Mouse (Mus musculus) liver, adult 2 months (tissue): ENCODE data around the gene Gigyf1.

Experiments
- CTCF ChIP-seq: fragments of 200-500 bp; IDR thresholded peaks from 2 replicates; pipeline ENCODE4 v1.5.1; 2011; ENCODE audit warnings: low read depth, low read length, control low read depth
- POLR2A ChIP-seq: fragments of 200-500 bp; IDR thresholded peaks from 2 replicates; pipeline ENCODE4 v1.6.1; 2011; ENCODE audit warnings: low read length, control low read depth; ENCODE audit not compliant: insufficient read depth; ENCODE audit errors: extremely low read depth

DNA sequence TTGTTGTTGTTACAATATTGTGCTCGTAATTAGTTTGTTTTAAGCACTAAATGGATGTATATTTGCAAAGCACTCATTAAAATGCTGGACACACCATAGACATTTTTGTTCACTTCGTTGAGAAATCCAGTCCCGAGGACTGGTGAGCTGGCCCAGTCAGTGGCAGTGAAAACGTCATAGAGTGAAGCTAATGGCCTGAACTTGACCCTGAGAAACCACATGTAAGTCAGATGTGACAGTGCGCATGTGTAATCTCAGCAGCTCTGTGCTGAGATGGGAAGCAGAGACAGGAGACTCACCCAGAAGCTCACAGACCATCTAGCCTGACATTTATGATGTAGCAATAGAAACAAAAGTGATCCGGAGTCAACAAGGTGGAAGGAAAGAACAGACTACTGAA, 26.6 kb downstream of the Gigyf1 start:
- no peak for TF ChIP-seq CTCF
- TF ChIP-seq POLR2A: no peak
